Mouse (Mus musculus) forebrain, embryonic 14.5 days (tissue): Measurements from ENCODE around the gene Mypop. TPM values are rescaled to one million over a fixed set of nuclear protein-coding genes. Genes with fewer than 3 reads are reported as not detected.

ENCODE experiments used
- ATAC-seq: fragments of 200-750 bp; cut with Nextera tagmentation; 2 replicates; pipeline ENCODE4 v1.8.0; 2017; ENCODE audit warnings: mild to moderate bottlenecking, moderate library complexity
- DNase-seq: peaks from one replicate; pipeline ENCODE4 v3.0.0-alpha.2; 2015; ENCODE audit warnings: low spot score
- H3K27ac ChIP-seq: fragments of 300-500 bp; sonication (generic); 2 replicates; pipeline ENCODE4 v1.5.1; 2014; ENCODE audit warnings: low read depth, mild to moderate bottlenecking, control low read depth, low read length, moderate library complexity
- H3K27me3 ChIP-seq: fragments of 300-500 bp; sonication (generic); replicated peaks from 2 replicates; pipeline ENCODE4 v1.6.1; 2014; ENCODE audit warnings: low read length, control low read depth, mixed read lengths; ENCODE audit not compliant: control insufficient read depth, insufficient read depth
- H3K36me3 ChIP-seq: fragments of 300-500 bp; sonication (generic); 2 replicates; pipeline ENCODE4 v1.6.1; 2014; ENCODE audit warnings: low read length, control low read depth; ENCODE audit not compliant: control insufficient read depth, insufficient read depth
- H3K4me1 ChIP-seq: fragments of 300-500 bp; sonication (generic); 2 replicates; pipeline ENCODE4 v1.6.1; 2014; ENCODE audit warnings: antibody characterized with exemption, low read length, control low read depth; ENCODE audit not compliant: control insufficient read depth, insufficient read depth
- H3K4me2 ChIP-seq: fragments of 300-500 bp; sonication (generic); 2 replicates; pipeline ENCODE4 v1.6.1; 2014; ENCODE audit warnings: mild to moderate bottlenecking, control low read depth, low read length
- H3K4me3 ChIP-seq: fragments of 300-500 bp; sonication (generic); 2 replicates; pipeline ENCODE4 v1.5.1; 2014; ENCODE audit warnings: low read depth, low read length, control low read depth
- H3K9ac ChIP-seq: fragments of 300-500 bp; sonication (generic); 2 replicates; pipeline ENCODE4 v1.6.1; 2014; ENCODE audit warnings: mild to moderate bottlenecking, low read length, control low read depth, moderate library complexity
- H3K9me3 ChIP-seq: fragments of 300-500 bp; sonication (generic); replicated peaks from 2 replicates; pipeline ENCODE4 v1.6.1; 2016; ENCODE audit warnings: low read length, control low read depth, mixed read lengths; ENCODE audit not compliant: control insufficient read depth
- WGBS: fragments of 180-500 bp; shearing (Covaris S2); extraction: QIAGEN DNeasy Blood & Tissue Kit; methylation state at CpG from one replicate; pipeline ENCODE4 v1.1.7; 2014; 5-methylcytosine and 5-hydroxymethylcytosine counted together
- polyA plus RNA-seq: library from polyadenylated mRNA; unstranded; fragments of >200 nt; fragmentation: Nextera tagmentation; extraction: Ambion mirVana; gene quantifications from 2 replicates; pipeline ENCODE4 v1.2.1, GENCODE M21; 2014

The Mypop gene
- polyA plus RNA-seq, 1 experiment from 2014 or later = 3.6 TPM

- no peak for ATAC-seq
- 98% methylated on average over 6 of the region's 6 CpGs for WGBS
- Histone ChIP-seq H3K9ac (no peak overlapping the region), H3K4me2 (no peak overlapping the region), H3K27ac (no peak overlapping the region), H3K4me1 (no peaks in the 10 kb centered on the region), H3K27me3 (no peaks in the 10 kb centered on the region), H3K36me3 (peaks cover 100% of the 10 kb centered on the region), H3K9me3 (no peaks in the 10 kb centered on the region), H3K4me3 (no peak overlapping the region)
- no peak for DNase-seq
These were observed 53.6 kb downstream of the Mypop start for GRCm38 (mm10) chr7:19044616-19045015.

- Histone ChIP-seq H3K4me1 (no peaks in the 10 kb centered on the region), H3K9me3 (no peaks in the 10 kb centered on the region), H3K27me3 (no peaks in the 10 kb centered on the region), H3K27ac (no peak overlapping the region), H3K4me2 (no peak overlapping the region), H3K9ac (no peak overlapping the region), H3K4me3 (no peak overlapping the region), H3K36me3 (peaks cover 100% of the 10 kb centered on the region)
- DNase-seq (no peak), ATAC-seq (no peak)
- WGBS = 95% methylated on average over 11 of the region's 11 CpGs
These were observed 55.4 kb downstream of the Mypop start for GRCm38 (mm10) chr7:19046286-19047069.

- ATAC-seq = no peak
- H3K4me1 ChIP-seq = no peaks in the 10 kb centered on the region
- whole genome bisulfite sequencing = 91% methylated on average over 14 of the region's 14 CpGs
These were observed 57.0 kb downstream of the Mypop start for GRCm38 (mm10) chr7:19048006-19048527.

GRCm38 (mm10) chr7:19049252-19049651, 58.2 kb downstream of the Mypop start:
- no peaks in the 10 kb centered on the region for H3K4me1 ChIP-seq
- H3K4me2 ChIP-seq = no peak overlapping the region
- H3K9me3 ChIP-seq = no peaks in the 10 kb centered on the region
- WGBS = 89% methylated on average over 5 of the region's 5 CpGs
- H3K27me3 ChIP-seq = no peaks in the 10 kb centered on the region
- no peak overlapping the region for H3K27ac ChIP-seq
- DNase-seq (no peak), ATAC-seq (no peak)
- no peak overlapping the region for H3K9ac ChIP-seq
- no peak overlapping the region for H3K4me3 ChIP-seq
- peaks cover 81% of the 10 kb centered on the region for H3K36me3 ChIP-seq

More at GRCm38 (mm10) chr7:19048006-19048527, 57.0 kb downstream of the Mypop start:
- Histone ChIP-seq H3K9me3 (no peaks in the 10 kb centered on the region), H3K4me3 (no peak overlapping the region), H3K36me3 (peaks cover 92% of the 10 kb centered on the region), H3K27ac (no peak overlapping the region), H3K27me3 (no peaks in the 10 kb centered on the region), H3K9ac (no peak overlapping the region), H3K4me2 (no peak overlapping the region)
- no peak for DNase-seq

- no peak for DNase-seq
These were observed 59.1 kb downstream of the Mypop start for GRCm38 (mm10) chr7:19050172-19050571.

DNA sequence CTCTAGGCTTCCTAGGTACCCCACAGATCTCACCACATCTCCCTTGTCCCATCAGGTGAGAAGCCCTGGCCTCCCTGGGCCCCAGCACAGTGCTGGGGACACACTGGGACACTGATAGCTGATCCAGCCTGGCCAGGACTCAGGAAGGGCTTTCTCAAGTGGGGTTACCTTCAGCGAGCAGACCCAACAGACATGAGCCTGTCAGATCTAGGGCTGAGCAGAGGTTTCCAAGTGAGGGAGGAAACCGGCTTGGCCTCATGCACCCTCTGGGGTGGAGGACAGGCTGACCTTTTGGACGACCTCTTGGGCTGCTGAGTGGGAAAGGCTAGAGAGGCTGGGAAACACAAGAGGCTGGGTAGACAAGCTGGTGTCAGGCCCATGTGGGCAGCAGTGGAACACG, 60.1 kb downstream of the Mypop start:
- Histone ChIP-seq H3K4me2 (no peak overlapping the region), H3K9ac (no peak overlapping the region), H3K4me1 (no peaks in the 10 kb centered on the region), H3K36me3 (peaks cover 61% of the 10 kb centered on the region), H3K4me3 (no peak overlapping the region), H3K9me3 (no peaks in the 10 kb centered on the region), H3K27ac (no peak overlapping the region), H3K27me3 (no peaks in the 10 kb centered on the region)
- 72% methylated on average over 4 of the region's 4 CpGs for WGBS
- DNase-seq = no peak
- no peak for ATAC-seq

More at GRCm38 (mm10) chr7:19050172-19050571, 59.1 kb downstream of the Mypop start:
- H3K4me1 ChIP-seq = no peaks in the 10 kb centered on the region
- no peak overlapping the region for H3K4me2 ChIP-seq
- WGBS = 87% methylated on average over 8 of the region's 8 CpGs
- no peak overlapping the region for H3K27ac ChIP-seq
- H3K9ac ChIP-seq = no peak overlapping the region
- no peak for ATAC-seq
- H3K9me3 ChIP-seq = no peaks in the 10 kb centered on the region
- H3K4me3 ChIP-seq = no peak overlapping the region
- H3K27me3 ChIP-seq = no peaks in the 10 kb centered on the region
- H3K36me3 ChIP-seq = peaks cover 71% of the 10 kb centered on the region

Other genes with a start within 250 kb of the Mypop start
- not detected in 2 replicates for gene Psg19, start 192.7 kb upstream of the Mypop start, polyA plus RNA-seq
- 0.10 TPM in 1 of 2 replicates, not detected in the other for gene Psg17, start 169.6 kb upstream of the Mypop start, polyA plus RNA-seq
- gene Mill2, start 151.3 kb upstream of the Mypop start, polyA plus RNA-seq = 0.29 and 0.41 TPM in 2 replicates
- gene Pglyrp1, start 119.9 kb upstream of the Mypop start, polyA plus RNA-seq = 19.1 and 20.9 TPM in 2 replicates
- 17.4 and 19.0 TPM in 2 replicates for gene Ccdc61, start 80.8 kb upstream of the Mypop start, polyA plus RNA-seq
- 13.1 and 15.7 TPM in 2 replicates for gene Nova2, start 65.4 kb upstream of the Mypop start, polyA plus RNA-seq
- 0.18 and 0.49 TPM in 2 replicates for gene Nanos2, start 3.8 kb upstream of the Mypop start, polyA plus RNA-seq
- 25.9 and 33.3 TPM in 2 replicates for gene Irf2bp1, start 12.8 kb downstream of the Mypop start, polyA plus RNA-seq
- gene Foxa3, start 32.3 kb downstream of the Mypop start, polyA plus RNA-seq = not detected in 2 replicates
- gene Sympk, start 33.1 kb downstream of the Mypop start, polyA plus RNA-seq = 19.1 and 22.7 TPM in 2 replicates
- not detected in 2 replicates for gene Rsph6a, start 63.4 kb downstream of the Mypop start, polyA plus RNA-seq
- gene Dmwd, start 85.0 kb downstream of the Mypop start, polyA plus RNA-seq = 28.0 and 29.1 TPM in 2 replicates
- 4.4 and 7.8 TPM in 2 replicates for gene Dmpk, start 92.6 kb downstream of the Mypop start, polyA plus RNA-seq
- 2.4 and 3.5 TPM in 2 replicates for gene Six5, start 103.3 kb downstream of the Mypop start, polyA plus RNA-seq
- 2.2 and 3.3 TPM in 2 replicates for gene Gm4969, start 127.1 kb downstream of the Mypop start, polyA plus RNA-seq
- gene Fbxo46, start 128.6 kb downstream of the Mypop start, polyA plus RNA-seq = 10.1 and 11.9 TPM in 2 replicates
- gene Qpctl, start 158.0 kb downstream of the Mypop start, polyA plus RNA-seq = 11.1 and 14.0 TPM in 2 replicates
- gene Snrpd2, start 158.5 kb downstream of the Mypop start, polyA plus RNA-seq = 141 and 155 TPM in 2 replicates
- gene Gipr, start 174.9 kb downstream of the Mypop start, polyA plus RNA-seq = 4.8 and 8.2 TPM in 2 replicates
- gene Eml2, start 185.2 kb downstream of the Mypop start, polyA plus RNA-seq = 3.4 TPM in 2 replicates
- gene Gpr4, start 221.3 kb downstream of the Mypop start, polyA plus RNA-seq = 1.8 and 2.3 TPM in 2 replicates
- 42.5 TPM in 2 replicates for gene Opa3, start 237.1 kb downstream of the Mypop start, polyA plus RNA-seq